Mouse (Mus musculus): Measurements from ENCODE around the gene Tmcc1. TPM values are rescaled to one million over a fixed set of nuclear protein-coding genes. Genes with fewer than 3 reads are reported as not detected.

The Tmcc1 gene
- total and polyA plus RNA-seq, 3 experiments, result 9.1 to 30.6 TPM; not detected in 1

- no peaks in the 10 kb centered on the region for H3K36me3 ChIP-seq (ENCODE audit: control insufficient read depth in 1 of 2, insufficient read depth in 2 of 2, low read length in 2 of 2)
- DNase-seq (ENCODE audit: low read depth, low spot score), result no peak
Observed at GRCm38 (mm10) chr6:116133756-116134155, 59.5 kb downstream of the Tmcc1 start.

GRCm38 (mm10) chr6:116131771-116132170 is 61.5 kb downstream of the Tmcc1 start:
- Histone ChIP-seq H3K9me3 (replicated peaks; ENCODE audit: insufficient read depth, low read length) (no peaks in the 10 kb centered on the region), H3K4me3 (ENCODE audit: control insufficient read depth in 1 of 2, insufficient read depth in 1 of 2, low read depth in 2 of 2, low read length in 2 of 2) (no peak overlapping the region), H3K27ac (ENCODE audit: control insufficient read depth, low read depth, low read length) (no peak overlapping the region), H3K4me1 (ENCODE audit: control insufficient read depth in 1 of 2, insufficient read depth in 2 of 2, low read length in 2 of 2) (no peaks in the 10 kb centered on the region), H3K9ac (ENCODE audit: control insufficient read depth, low read depth, low read length, poor library complexity, severe bottlenecking) (no peak overlapping the region), H3K79me2 (ENCODE audit: control insufficient read depth, insufficient read depth, low read length, poor library complexity) (no peaks in the 10 kb centered on the region), H3K27me3 (ENCODE audit: control insufficient read depth in 1 of 2, insufficient read depth in 2 of 2, low read length in 2 of 2) (no peaks in the 10 kb centered on the region), H3K36me3 (ENCODE audit: control insufficient read depth in 1 of 2, insufficient read depth in 2 of 2, low read length in 2 of 2) (no peaks in the 10 kb centered on the region; a peak in 1 of 4 replicates)
- TF ChIP-seq ZNF384 (IDR thresholded peaks at IDR 0.05; ENCODE audit: low read depth, low read length), result no peak
- TF ChIP-seq USF2 (IDR thresholded peaks at IDR 0.05; ENCODE audit: borderline replicate concordance in 1 of 2, insufficient read depth in 1 of 2, low read depth in 1 of 2, low read length in 2 of 2), result no peak
- no peak for TF ChIP-seq POLR2A (IDR thresholded peaks at IDR 0.05; ENCODE audit: control insufficient read depth in 1 of 2, insufficient read depth in 1 of 2, low read depth in 1 of 2, low read length in 2 of 2, poor library complexity in 1 of 2)
- TF ChIP-seq MYB (IDR thresholded peaks at IDR 0.05; ENCODE audit: low read depth, low read length), result no peak
- no peak for TF ChIP-seq GABPA (IDR thresholded peaks at IDR 0.05; ENCODE audit: low read depth, low read length)
- no peak for TF ChIP-seq USF1 (IDR thresholded peaks at IDR 0.05; ENCODE audit: low read depth, low read length)
- TF ChIP-seq KAT2A (conservative IDR thresholded peaks at IDR 0.05; ENCODE audit: low read depth, low read length), result no peak
- no peak for TF ChIP-seq SMC3 (IDR thresholded peaks at IDR 0.05; ENCODE audit: low read depth, low read length)
- no peak for TF ChIP-seq GATA1 (IDR thresholded peaks at IDR 0.05; ENCODE audit: low read depth, low read length)
- no peak for TF ChIP-seq ZC3H11A (IDR thresholded peaks at IDR 0.05; ENCODE audit: low read depth, low read length)
- TF ChIP-seq TAL1 (IDR thresholded peaks at IDR 0.05; ENCODE audit: low read length), result no peak
- TF ChIP-seq TCF12 (IDR thresholded peaks at IDR 0.05; ENCODE audit: low read depth, low read length), result no peak
- TF ChIP-seq MYC (IDR thresholded peaks at IDR 0.05; ENCODE audit: low read depth, low read length), result no peak
- no peak for TF ChIP-seq ELF1 (IDR thresholded peaks at IDR 0.05; ENCODE audit: low read depth, low read length)
- no peak for TF ChIP-seq JUND (IDR thresholded peaks at IDR 0.05; ENCODE audit: low read depth, low read length)
- no peak for TF ChIP-seq SIN3A (IDR thresholded peaks at IDR 0.05; ENCODE audit: low read length)
- TF ChIP-seq RCOR1 (IDR thresholded peaks at IDR 0.05; ENCODE audit: low read depth, low read length), result no peak
- no peak for DNase-seq (ENCODE audit: low read depth, low spot score)

More at GRCm38 (mm10) chr6:116133756-116134155, 59.5 kb downstream of the Tmcc1 start:
- H3K27me3 ChIP-seq (ENCODE audit: control insufficient read depth in 1 of 2, insufficient read depth in 2 of 2, low read length in 2 of 2), result no peaks in the 10 kb centered on the region
- no peaks in the 10 kb centered on the region for H3K9me3 ChIP-seq (replicated peaks; ENCODE audit: insufficient read depth, low read length)
- H3K9ac ChIP-seq (ENCODE audit: control insufficient read depth, low read depth, low read length, poor library complexity, severe bottlenecking), result no peak overlapping the region
- no peak overlapping the region for H3K27ac ChIP-seq (ENCODE audit: control insufficient read depth, low read depth, low read length)
- TF ChIP-seq CHD2 (IDR thresholded peaks at IDR 0.05; ENCODE audit: low read length), result no peak
- TF ChIP-seq ZKSCAN1 (IDR thresholded peaks at IDR 0.05; ENCODE audit: low read depth, low read length), result no peak
- no peak for TF ChIP-seq NELFE (IDR thresholded peaks at IDR 0.05; ENCODE audit: low read depth, low read length)
- no peak for TF ChIP-seq SIN3A (IDR thresholded peaks at IDR 0.05; ENCODE audit: low read length)
- TF ChIP-seq BHLHE40 (IDR thresholded peaks at IDR 0.05; ENCODE audit: borderline replicate concordance, low read depth, low read length), result no peak
- no peak for TF ChIP-seq UBTF (IDR thresholded peaks at IDR 0.05; ENCODE audit: borderline replicate concordance, insufficient read depth, low read depth, low read length)
- no peak for TF ChIP-seq MAX (IDR thresholded peaks at IDR 0.05; ENCODE audit: low read length)
- no peak for TF ChIP-seq EP300 (IDR thresholded peaks at IDR 0.05; ENCODE audit: low read depth in 1 of 2, low read length in 2 of 2)
- no peak for TF ChIP-seq TBP (IDR thresholded peaks at IDR 0.05; ENCODE audit: low read depth, low read length)
- TF ChIP-seq MYC (IDR thresholded peaks at IDR 0.05; ENCODE audit: low read depth, low read length), result no peak
- no peak for TF ChIP-seq ETS1 (IDR thresholded peaks at IDR 0.05; ENCODE audit: low read depth, low read length)
- no peak for TF ChIP-seq ZMIZ1 (IDR thresholded peaks at IDR 0.05; ENCODE audit: low read depth, low read length)
- TF ChIP-seq CHD1 (IDR thresholded peaks at IDR 0.05; ENCODE audit: low read depth, low read length), result no peak
- no peak for TF ChIP-seq MXI1 (IDR thresholded peaks at IDR 0.05; ENCODE audit: low read depth, low read length)
- no peak for TF ChIP-seq GABPA (IDR thresholded peaks at IDR 0.05; ENCODE audit: low read depth, low read length)
- no peaks in the 10 kb centered on the region for H3K4me1 ChIP-seq (ENCODE audit: control insufficient read depth in 1 of 2, insufficient read depth in 2 of 2, low read length in 2 of 2)
- no peak overlapping the region for H3K4me3 ChIP-seq (ENCODE audit: control insufficient read depth in 1 of 2, insufficient read depth in 1 of 2, low read depth in 2 of 2, low read length in 2 of 2)
- no peaks in the 10 kb centered on the region for H3K79me2 ChIP-seq (ENCODE audit: control insufficient read depth, insufficient read depth, low read length, poor library complexity)

All from MEL (cell line).